Mouse (Mus musculus) lung, postnatal 36 days (tissue): ENCODE results near the gene Gm6377.

ENCODE experiments used
- DNase-seq: peaks from one replicate; pipeline ENCODE4 v3.0.0; 2022; ENCODE audit warnings: mixed read lengths

Gm6377 gene

GRCm38 (mm10) chrX:109196468-109196867 is at the start of gene Gm6377:
TSS of gene Gm6377 (plus strand) at chrX:109196756.
- DNase-seq: peak; percentile 35

- DNase-seq: no peak
These were observed 49.4 kb upstream of the Gm6377 start for GRCm38 (mm10) chrX:109147108-109147507.

DNA sequence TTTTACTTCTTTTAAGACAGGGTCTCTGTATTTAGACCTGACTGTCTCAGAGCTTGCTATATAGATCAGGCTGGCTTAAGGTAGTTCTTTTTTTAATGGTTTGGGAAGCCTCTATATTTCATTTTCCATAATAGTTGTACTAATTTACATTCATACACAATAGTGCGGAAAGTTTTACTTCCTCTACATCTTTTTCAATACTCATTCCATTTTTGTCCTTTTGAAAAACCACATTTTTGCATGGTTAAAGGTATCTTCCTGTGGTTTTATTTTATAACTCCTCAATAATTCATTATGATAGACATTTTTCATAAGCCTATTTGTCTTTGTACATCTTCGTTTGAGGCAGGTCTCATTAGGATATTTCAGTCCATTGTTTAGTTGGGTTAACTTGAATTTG is 45.3 kb upstream of the Gm6377 start:
- no peak for DNase-seq

DNA sequence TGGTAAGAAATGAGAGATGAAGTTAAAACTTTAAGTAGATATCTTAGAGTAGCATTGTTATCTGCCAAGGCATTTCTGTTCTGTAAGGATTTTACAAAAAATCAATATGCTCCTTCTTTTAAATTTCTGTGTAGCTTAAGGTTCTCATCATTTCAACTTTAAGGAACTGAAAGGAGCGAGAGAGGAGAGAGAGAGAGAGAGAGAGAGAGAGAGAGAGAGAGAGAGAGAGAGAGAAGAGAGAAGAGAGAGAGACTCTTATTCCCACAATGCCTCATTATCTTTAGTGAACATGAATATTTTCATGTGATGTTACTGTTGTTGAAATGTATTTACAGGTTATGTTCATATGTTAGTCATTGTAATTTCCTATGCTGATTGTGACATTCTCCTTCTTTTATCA is 36.2 kb upstream of the Gm6377 start:
- DNase-seq: no peak

DNA sequence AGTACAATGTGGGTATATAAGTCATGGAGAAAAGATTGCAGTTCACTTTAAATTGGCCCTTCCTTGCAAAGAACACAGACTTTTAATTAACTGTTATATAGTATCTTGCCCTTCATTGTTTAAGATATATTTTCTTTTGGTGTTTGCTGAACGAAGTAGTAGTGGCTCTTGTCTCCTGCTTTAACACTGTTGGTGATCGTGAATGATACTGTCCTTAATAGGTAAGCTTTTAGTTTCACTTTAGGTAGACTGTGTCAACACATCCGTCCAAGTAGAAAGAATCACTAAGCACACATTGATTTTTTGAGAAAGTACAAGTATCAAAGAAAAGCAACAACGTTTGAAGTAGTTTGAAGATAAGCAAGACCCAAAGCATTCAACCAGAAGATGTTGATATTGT is 35.7 kb upstream of the Gm6377 start:
- no peak for DNase-seq

DNA sequence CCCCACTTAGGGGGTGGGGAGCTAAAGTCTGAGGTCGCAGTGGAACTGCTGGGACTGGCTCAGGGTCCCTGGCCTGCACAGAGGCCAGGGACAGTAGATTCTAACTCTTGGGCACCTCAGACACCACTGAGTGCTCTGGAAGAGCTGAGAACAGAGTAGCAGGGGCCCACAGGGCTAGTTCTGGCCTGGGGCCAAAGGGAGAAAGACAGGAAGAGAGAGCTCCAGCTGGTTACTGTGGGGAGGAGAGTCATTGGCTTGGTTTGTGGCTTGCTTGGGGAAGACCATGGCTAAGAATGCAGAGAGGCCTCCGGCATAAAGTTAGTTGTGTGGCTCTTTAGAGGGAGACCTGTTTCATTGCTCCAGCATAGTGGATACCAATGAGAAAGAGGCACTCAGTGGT is 21.5 kb upstream of the Gm6377 start:
- no peak for DNase-seq

- DNase-seq: peak; percentile 50
These were observed 21.1 kb upstream of the Gm6377 start for GRCm38 (mm10) chrX:109175470-109175869.

DNA sequence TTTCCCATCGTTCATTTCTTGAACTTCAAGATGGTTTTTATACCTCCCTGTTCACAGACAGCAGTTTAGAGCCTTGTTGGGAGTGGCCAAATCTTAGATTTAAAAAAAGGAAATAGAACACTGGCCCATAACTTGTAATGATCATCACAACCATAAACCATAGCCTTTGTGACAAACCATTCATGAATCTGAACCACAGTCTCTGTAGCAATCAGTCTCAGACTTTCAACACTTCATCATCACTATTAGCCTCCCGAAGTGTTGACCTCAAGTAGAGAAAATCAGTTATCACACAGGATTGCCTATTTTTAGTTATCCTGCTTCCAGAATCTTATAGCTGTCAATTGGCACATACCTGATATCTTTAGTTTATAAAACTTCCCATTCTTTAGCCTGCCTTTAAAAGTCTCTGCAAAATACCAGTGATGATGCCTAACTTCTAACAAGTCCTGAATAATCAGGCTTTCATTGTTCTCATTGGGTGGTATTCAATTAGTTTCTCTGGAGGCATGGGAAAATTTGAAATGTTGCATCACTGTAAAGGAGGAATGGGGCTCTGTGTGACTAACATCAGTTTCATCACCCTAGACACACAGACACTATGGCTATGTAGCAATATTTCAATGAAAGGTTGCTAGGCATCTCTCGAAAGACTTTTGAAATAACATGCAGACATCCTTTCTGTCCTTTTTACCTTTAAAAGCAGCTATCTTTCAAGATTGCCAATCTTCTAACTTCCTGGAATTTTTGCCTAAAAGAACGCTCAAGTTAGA is 11.7 kb upstream of the Gm6377 start:
- no peak for DNase-seq

- peak; percentile 32 for DNase-seq
These were observed 6.9 kb upstream of the Gm6377 start for GRCm38 (mm10) chrX:109189607-109190006.

- DNase-seq: peak; percentile 71
These were observed 5.6 kb upstream of the Gm6377 start for GRCm38 (mm10) chrX:109190969-109191368.

- peak; percentile 63 for DNase-seq
These were observed 5.1 kb upstream of the Gm6377 start for GRCm38 (mm10) chrX:109191436-109191835.

DNA sequence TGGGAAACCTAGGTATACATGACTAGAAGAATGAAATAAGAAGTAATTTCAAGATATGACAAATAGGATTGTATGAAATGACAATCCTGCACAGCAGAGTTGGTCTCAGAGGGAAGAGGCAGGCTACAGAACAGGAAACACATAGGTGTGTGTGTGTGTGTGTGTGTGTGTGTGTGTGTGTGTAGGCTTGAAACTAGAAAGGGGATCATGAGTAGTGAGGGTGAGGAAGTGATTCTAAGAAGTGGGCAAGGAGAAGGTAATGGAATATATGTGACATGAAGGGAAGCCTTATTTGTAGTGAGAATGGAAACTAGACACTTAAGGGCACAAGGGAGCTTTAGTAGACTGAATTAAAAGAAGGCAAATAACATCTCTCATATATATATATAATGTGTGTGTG is 11.3 kb downstream of the Gm6377 start:
- DNase-seq: no peak

DNA sequence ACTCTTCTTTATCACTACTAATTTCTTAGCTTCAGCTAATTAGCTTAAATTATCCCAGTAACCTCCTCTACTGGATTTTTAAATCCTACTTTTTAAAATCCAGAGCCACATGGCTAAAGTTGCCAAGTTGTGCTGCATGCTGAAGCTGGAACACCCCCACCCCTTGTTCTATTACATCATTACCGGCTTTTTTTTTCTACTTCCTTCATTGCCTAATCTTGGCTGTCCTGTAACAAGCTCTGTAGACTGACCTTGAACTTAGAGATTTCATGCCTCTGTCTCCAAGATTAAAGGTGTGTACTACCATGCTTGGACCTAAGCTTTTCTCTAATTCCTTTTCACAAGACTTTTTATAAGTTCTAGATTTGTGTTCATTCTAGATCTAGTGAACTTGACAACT is 32.2 kb downstream of the Gm6377 start:
- DNase-seq: no peak

GRCm38 (mm10) chrX:109235383-109236036 is 39.0 kb downstream of the Gm6377 start:
- DNase-seq: no peak

DNA sequence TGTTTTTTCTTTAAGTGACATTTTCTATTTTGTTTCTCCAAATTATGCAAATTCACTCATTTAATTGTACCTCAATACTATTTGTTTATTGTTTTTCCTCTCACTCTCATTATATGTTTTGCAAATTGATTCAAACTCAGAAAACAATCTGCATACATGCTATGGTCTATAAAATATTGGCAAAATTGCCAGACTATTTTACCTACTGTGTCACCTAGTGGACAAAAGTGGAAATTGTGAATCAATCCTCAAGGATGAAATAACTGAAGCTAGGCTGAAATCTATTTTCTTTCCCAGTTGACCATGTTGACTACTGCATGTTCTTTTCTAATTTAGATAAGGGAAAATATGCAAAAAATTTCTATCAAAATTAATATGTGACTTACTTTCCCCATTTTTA is 41.6 kb downstream of the Gm6377 start:
- peak; percentile 31 for DNase-seq
